Mouse (Mus musculus) thymus, adult 18-20 months (tissue): ENCODE measurements around the gene Edem1.
A peak's percentile ranks its signal among the peaks of the same experiment; 100 is the strongest.

Experiments used
- DNase-seq, 2 experiments: peaks; one replicate each; pipeline ENCODE4 v3.0.0; 2022; ENCODE audit warnings: mixed read lengths in 2 of 2

Edem1 gene

GRCm38 (mm10) chr6:108875344-108875743, 46.9 kb downstream of the Edem1 start:
- DNase-seq, result no peak

GRCm38 (mm10) chr6:108876052-108876451, 47.6 kb downstream of the Edem1 start:
- DNase-seq, result peak in 1 of 2 experiments; percentile 54

- DNase-seq, result no peak
These were observed 48.0 kb downstream of the Edem1 start for GRCm38 (mm10) chr6:108876486-108876885.

- no peak for DNase-seq
These were observed 52.0 kb downstream of the Edem1 start for GRCm38 (mm10) chr6:108880368-108881013.

GRCm38 (mm10) chr6:108881074-108881473, 52.6 kb downstream of the Edem1 start:
- DNase-seq, result no peak

GRCm38 (mm10) chr6:108883826-108884225, 55.4 kb downstream of the Edem1 start:
- DNase-seq, result no peak

- no peak for DNase-seq
These were observed 56.2 kb downstream of the Edem1 start for GRCm38 (mm10) chr6:108884603-108885002.

GRCm38 (mm10) chr6:108886346-108886745, 57.9 kb downstream of the Edem1 start:
- DNase-seq, result no peak

GRCm38 (mm10) chr6:108892589-108892988, 64.1 kb downstream of the Edem1 start:
- DNase-seq, result no peak

GRCm38 (mm10) chr6:108895129-108895528, 66.7 kb downstream of the Edem1 start:
- DNase-seq, result no peak

- DNase-seq, result no peak
These were observed 67.5 kb downstream of the Edem1 start for GRCm38 (mm10) chr6:108895976-108896375.

- no peak for DNase-seq
These were observed 68.2 kb downstream of the Edem1 start for GRCm38 (mm10) chr6:108896525-108897087.

GRCm38 (mm10) chr6:108899231-108899630, 70.8 kb downstream of the Edem1 start:
- DNase-seq, result no peak

- no peak for DNase-seq
These were observed 73.7 kb downstream of the Edem1 start for GRCm38 (mm10) chr6:108902124-108902523.

GRCm38 (mm10) chr6:108903280-108903679, 74.8 kb downstream of the Edem1 start:
- no peak for DNase-seq

GRCm38 (mm10) chr6:108906539-108906938, 78.1 kb downstream of the Edem1 start:
- no peak for DNase-seq
